Mouse (Mus musculus) cerebellum, adult 2 months (tissue): ENCODE measurements around the gene Hint1.

Experiments
- CTCF ChIP-seq: fragments of 200-500 bp; IDR thresholded peaks from 2 replicates; pipeline ENCODE4 v1.5.1; 2011; ENCODE audit warnings: low read depth, mild to moderate bottlenecking, control low read depth, low read length, moderate library complexity, borderline replicate concordance; ENCODE audit not compliant: insufficient read depth
- POLR2A ChIP-seq: fragments of 200-500 bp; IDR thresholded peaks from 2 replicates; pipeline ENCODE4 v1.6.1; 2011; ENCODE audit warnings: low read length, control low read depth, borderline replicate concordance; ENCODE audit not compliant: insufficient read depth

- TF ChIP-seq CTCF (no peak), POLR2A (no peak)
Measured at GRCm38 (mm10) chr11:54906466-54906865, 40.3 kb downstream of the Hint1 start.
